Mouse (Mus musculus): Measurements from ENCODE around the gene Zfp964.
"Not testable (repeated sequence)": the region's sequence is repeated elsewhere in the genome, so short reads cannot be mapped to it uniquely, and the experiment has no call there.

Gene Zfp964

DNA sequence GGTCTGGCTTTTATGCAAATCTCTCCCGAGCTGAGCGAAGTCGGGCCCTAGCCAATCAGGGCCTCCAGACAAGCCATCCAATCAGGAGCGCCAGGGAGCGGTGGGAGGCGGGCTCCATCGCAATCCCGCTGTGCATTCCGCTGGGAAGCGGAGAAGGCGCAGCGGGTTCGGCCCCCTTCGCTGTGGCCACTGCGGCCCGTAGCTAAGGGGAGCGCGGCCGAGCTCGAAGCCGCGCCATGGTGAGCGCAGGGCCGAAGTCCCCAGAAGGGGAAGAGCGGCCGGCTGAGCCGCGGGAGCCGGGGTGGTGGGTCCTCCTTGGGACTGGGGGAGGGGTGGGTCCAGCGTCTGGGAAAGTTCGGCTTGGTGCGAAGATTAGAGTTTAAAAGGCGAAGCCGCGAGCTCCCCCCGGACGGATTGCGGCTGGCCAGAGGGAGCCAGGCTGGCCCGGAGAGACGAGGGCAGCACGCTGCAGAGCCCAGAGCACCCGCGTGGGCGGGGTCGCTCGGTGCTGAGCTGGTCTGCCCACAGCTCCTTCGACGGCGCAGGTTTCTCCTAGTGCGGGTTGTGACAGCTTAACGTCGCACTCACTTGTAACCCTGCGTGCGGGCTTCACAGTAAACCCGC is at the start of gene Zfp964:
Zfp964 (plus strand) TSS at position 122 of the 624 bp plus-strand sequence.
- DNase-seq (ENCODE audit: low read depth, low spot score) = peak; percentile 4

DNA sequence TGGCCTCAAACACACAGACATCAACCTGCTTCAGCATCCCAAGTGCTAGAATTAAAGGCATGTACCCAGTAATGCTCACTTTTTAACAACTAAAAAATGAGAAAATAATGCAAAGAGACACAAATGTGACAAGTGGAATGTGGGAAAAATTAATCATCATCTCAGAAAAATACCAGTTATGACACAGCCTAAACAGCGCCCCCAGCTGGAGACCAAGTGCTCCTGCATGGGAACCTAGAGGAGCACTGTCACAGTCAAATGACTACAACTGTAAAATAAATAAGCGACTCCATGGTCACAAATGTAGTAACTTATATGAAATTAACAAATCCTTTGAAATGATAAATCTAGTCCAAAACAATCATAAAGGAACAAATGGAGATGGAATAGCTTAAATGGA is 39.6 kb upstream of the Zfp964 start:
- DNase-seq (ENCODE audit: low read depth, low spot score) = no peak

- DNase-seq (ENCODE audit: low read depth, low spot score) = no peak
Measured at GRCm38 (mm10) chr8:69618078-69618477, 36.2 kb upstream of the Zfp964 start.

GRCm38 (mm10) chr8:69625095-69625789 is 29.0 kb upstream of the Zfp964 start, which contains the start of gene Zfp868:
Gene Zfp868, minus strand, starts transcription at chr8:69625548.
- DNase-seq (ENCODE audit: low read depth, low spot score) = peak; percentile 97

- no peak for DNase-seq (ENCODE audit: low read depth, low spot score)
Measured at GRCm38 (mm10) chr8:69653808-69654357, 396 bp upstream of the Zfp964 start.

- DNase-seq (ENCODE audit: low read depth, low spot score) = no peak
Measured at GRCm38 (mm10) chr8:69661294-69661693, 7.0 kb downstream of the Zfp964 start.

- not testable (repeated sequence) for DNase-seq (ENCODE audit: low read depth, low spot score)
Measured at GRCm38 (mm10) chr8:69665051-69665450, 10.8 kb downstream of the Zfp964 start.

DNA sequence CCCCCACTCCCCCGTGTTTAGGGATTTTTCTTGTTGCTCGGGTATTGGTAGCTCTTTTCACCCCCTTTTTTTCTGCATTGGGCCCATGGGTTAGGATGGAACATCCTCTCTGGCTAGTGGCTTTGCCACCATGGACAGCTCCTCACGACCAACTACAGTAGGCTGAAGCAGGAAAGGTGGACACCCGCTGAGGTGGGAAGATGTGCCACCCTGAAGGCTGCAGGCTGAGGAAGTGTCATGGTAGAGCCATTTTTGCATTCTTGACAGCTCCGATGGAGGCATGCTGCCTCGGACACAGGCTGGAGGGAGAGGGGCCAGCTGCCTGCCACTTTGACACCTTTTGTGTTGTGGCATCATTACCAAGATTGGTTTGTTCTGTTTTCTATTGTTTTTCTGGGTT is 47.5 kb downstream of the Zfp964 start:
- DNase-seq (ENCODE audit: low read depth, low spot score) = no peak

DNA sequence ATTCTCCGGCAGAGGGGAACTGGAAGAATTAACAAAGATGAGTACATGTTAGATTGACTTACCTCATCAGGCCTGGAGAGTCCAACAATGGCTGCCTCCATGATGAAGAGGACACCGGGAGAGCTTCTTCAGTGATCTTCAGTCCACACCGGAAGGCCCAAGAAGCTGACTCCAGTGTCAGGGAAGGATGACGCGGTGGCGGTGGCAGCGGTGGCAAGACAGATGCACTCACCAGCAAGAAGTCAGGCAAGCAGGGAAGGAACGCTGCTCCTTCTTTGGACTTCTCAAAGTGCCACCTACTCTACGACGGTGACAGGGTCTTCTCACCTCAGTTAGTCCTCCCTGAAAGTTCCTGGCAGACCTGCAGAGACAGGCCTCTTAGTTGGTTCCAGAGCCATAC is 56.3 kb downstream of the Zfp964 start, which contains the start of gene Zfp869:
Zfp869 (minus strand) TSS at position 101 of the 400 bp plus-strand sequence.
- DNase-seq (ENCODE audit: low read depth, low spot score) = not testable (repeated sequence)

DNA sequence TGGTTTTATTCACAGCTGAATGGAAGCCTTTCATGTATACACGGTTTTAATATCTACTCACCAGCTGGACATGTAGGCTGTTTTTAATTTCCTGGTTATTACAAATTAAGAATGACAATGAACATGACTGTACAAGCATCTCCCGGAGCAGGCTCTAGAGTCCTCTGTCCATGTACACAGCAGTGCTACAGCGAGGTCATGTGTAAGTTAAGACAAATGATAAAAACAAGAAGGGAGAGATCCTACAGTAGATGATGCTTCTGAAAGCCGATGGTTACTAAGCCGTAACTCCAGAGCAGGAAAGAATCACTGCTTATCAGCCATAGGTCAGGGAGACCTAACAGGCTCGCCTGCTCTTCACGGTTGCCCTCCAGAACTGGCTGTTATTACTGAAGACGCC is 59.2 kb downstream of the Zfp964 start:
- no peak for DNase-seq (ENCODE audit: low read depth, low spot score)

GRCm38 (mm10) chr8:69715366-69715765 is 61.1 kb downstream of the Zfp964 start:
- DNase-seq (ENCODE audit: low read depth, low spot score) = no peak
